Mouse (Mus musculus): ENCODE results near the gene Gm10840. TPM values are rescaled to one million over a fixed set of nuclear protein-coding genes. Genes with fewer than 3 reads are reported as not detected.

Gm10840 gene
- total and polyA plus RNA-seq, 2 experiments from 2014 or later: not detected

GRCm38 (mm10) chr11:106180449-106180801, 19.8 kb downstream of the Gm10840 start:
- Histone ChIP-seq H3K4me2 (ENCODE audit: low read depth, low read length) (no peak overlapping the region), H3K36me3 (replicated peaks; ENCODE audit: control insufficient read depth, insufficient read depth, low read length) (0 out of 2 replicates have a peak, but pooled peaks cover 5% of the 10 kb centered on the region), H3K9ac (replicated peaks; ENCODE audit: low read depth, low read length) (no peak overlapping the region), H3K4me1 (ENCODE audit: control insufficient read depth, insufficient read depth) (no peaks in the 10 kb centered on the region), H3K27ac (ENCODE audit: low read depth) (no peak overlapping the region), H3K9me3 (replicated peaks; ENCODE audit: control insufficient read depth, low read length) (no peaks in the 10 kb centered on the region), H3K4me3 (ENCODE audit: low read depth, low read length) (no peak overlapping the region), H3K27me3 (ENCODE audit: control insufficient read depth, insufficient read depth, low read length) (no peaks in the 10 kb centered on the region)
- ATAC-seq (ENCODE audit: insufficient read depth, low read depth) (no peak), DNase-seq (ENCODE audit: low spot score) (no peak)
- WGBS: 90% methylated on average over 2 of the region's 2 CpGs
- TF ChIP-seq EP300 (IDR thresholded peaks at IDR 0.05; ENCODE audit: low read depth) (no peak), CTCF (IDR thresholded peaks at IDR 0.05; ENCODE audit: low read depth) (no peak)

GRCm38 (mm10) chr11:106187326-106187725, 26.7 kb downstream of the Gm10840 start:
- H3K27me3 ChIP-seq (ENCODE audit: control insufficient read depth, insufficient read depth, low read length): no peaks in the 10 kb centered on the region
- peaks cover under 1% of the 10 kb centered on the region; the same call in 1 of the 2 replicates for H3K4me1 ChIP-seq (ENCODE audit: control insufficient read depth, insufficient read depth)
- H3K4me2 ChIP-seq (ENCODE audit: low read depth, low read length): no peak overlapping the region
- DNase-seq (ENCODE audit: low spot score): no peak
- H3K4me3 ChIP-seq (ENCODE audit: low read depth, low read length): no peak overlapping the region
- no peak overlapping the region for H3K9ac ChIP-seq (replicated peaks; ENCODE audit: low read depth, low read length)
- ATAC-seq (ENCODE audit: insufficient read depth, low read depth): no peak
- H3K27ac ChIP-seq (ENCODE audit: low read depth): no peak overlapping the region
- H3K36me3 ChIP-seq (replicated peaks; ENCODE audit: control insufficient read depth, insufficient read depth, low read length): peaks cover 12% of the 10 kb centered on the region
- TF ChIP-seq CTCF (IDR thresholded peaks at IDR 0.05; ENCODE audit: low read depth) (no peak), EP300 (IDR thresholded peaks at IDR 0.05; ENCODE audit: low read depth) (no peak)
- WGBS: 90% methylated on average over 4 of the region's 4 CpGs
- H3K9me3 ChIP-seq (replicated peaks; ENCODE audit: control insufficient read depth, low read length): no peaks in the 10 kb centered on the region

- H3K36me3 ChIP-seq (replicated peaks; ENCODE audit: control insufficient read depth, insufficient read depth, low read length): peaks cover 5% of the 10 kb centered on the region; the same call in 1 of the 2 replicates
- peaks cover 4% of the 10 kb centered on the region for H3K4me1 ChIP-seq (ENCODE audit: control insufficient read depth, insufficient read depth)
- no peak overlapping the region for H3K27ac ChIP-seq (ENCODE audit: low read depth)
- ATAC-seq (ENCODE audit: insufficient read depth, low read depth) (no peak), DNase-seq (ENCODE audit: low spot score) (no peak)
- no peak overlapping the region for H3K9ac ChIP-seq (replicated peaks; ENCODE audit: low read depth, low read length)
- no peaks in the 10 kb centered on the region for H3K9me3 ChIP-seq (replicated peaks; ENCODE audit: control insufficient read depth, low read length)
- H3K4me2 ChIP-seq (ENCODE audit: low read depth, low read length): no peak overlapping the region
- H3K27me3 ChIP-seq (ENCODE audit: control insufficient read depth, insufficient read depth, low read length): no peaks in the 10 kb centered on the region
- 91% methylated on average over 3 of the region's 3 CpGs for WGBS
- H3K4me3 ChIP-seq (ENCODE audit: low read depth, low read length): no peak overlapping the region
- TF ChIP-seq EP300 (IDR thresholded peaks at IDR 0.05; ENCODE audit: low read depth) (no peak), CTCF (IDR thresholded peaks at IDR 0.05; ENCODE audit: low read depth) (no peak)
These were observed 31.1 kb downstream of the Gm10840 start for GRCm38 (mm10) chr11:106191716-106192115.

DNA sequence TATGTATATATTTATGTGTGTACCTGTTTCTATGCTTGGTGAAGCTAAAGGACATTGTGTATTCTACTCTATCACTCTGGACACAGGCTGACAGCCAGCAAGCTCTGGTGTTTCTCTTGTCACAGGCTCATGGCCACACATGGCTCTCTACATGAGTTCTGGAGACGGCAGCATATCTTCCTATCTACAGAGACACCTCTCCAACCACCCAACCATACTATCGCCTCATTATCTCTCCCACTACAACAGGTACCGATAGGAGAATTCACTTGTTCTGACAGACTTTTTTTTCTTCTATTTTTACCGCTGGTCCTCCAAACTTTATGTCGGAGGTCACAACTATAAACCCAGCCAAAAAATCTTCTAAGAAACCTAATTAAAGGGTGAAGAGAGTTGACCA, 31.6 kb downstream of the Gm10840 start:
- no peak for ATAC-seq (ENCODE audit: insufficient read depth, low read depth)

DNA sequence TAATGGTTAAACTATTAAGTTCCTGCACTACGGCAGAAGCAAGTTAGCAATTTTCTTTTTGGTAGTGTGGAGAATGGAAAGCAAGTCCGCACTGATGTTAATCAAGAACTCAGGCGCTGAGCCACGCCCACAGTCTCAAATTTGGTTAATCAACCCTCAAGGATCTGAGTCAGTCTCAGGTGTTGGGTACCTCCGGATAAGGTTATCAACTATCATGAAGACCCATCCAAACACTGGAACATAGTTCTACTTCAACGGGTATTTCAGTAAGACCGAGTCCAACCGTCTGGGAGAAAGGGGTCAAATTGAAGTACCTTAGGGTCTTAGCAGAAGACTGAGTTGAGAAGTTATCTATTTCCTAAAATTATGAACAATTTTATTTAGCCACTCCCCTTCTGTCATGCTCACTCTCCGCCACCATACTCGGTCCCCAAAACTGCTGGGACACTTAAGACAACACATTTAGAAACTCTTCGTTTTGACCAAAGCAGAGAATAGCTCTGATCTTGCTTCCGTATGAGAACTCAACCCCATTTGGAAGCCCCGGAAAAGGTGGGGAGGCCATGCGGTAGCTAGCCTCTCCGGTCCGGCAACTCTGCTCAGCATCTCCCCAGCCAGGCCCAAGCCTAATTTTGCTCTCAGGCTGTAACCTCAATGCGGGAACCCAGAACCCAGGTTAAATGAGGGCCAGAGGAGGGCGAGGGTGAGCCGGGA, 32.2 kb downstream of the Gm10840 start:
- no peak for DNase-seq (ENCODE audit: low spot score)
- ATAC-seq (ENCODE audit: insufficient read depth, low read depth): peak; percentile 39

More for the DNA sequence above, 31.6 kb downstream of the Gm10840 start:
- no peak for DNase-seq (ENCODE audit: low spot score)
- 53% methylated on average over 5 of the region's 5 CpGs for WGBS
- Histone ChIP-seq H3K36me3 (replicated peaks; ENCODE audit: control insufficient read depth, insufficient read depth, low read length) (peaks cover 9% of the 10 kb centered on the region), H3K9ac (replicated peaks; ENCODE audit: low read depth, low read length) (no peak overlapping the region), H3K27me3 (ENCODE audit: control insufficient read depth, insufficient read depth, low read length) (no peaks in the 10 kb centered on the region), H3K27ac (ENCODE audit: low read depth) (no peak overlapping the region), H3K4me2 (ENCODE audit: low read depth, low read length) (peak overlapping the region; percentile 76; the same call in 1 of the 2 replicates), H3K9me3 (replicated peaks; ENCODE audit: control insufficient read depth, low read length) (no peaks in the 10 kb centered on the region), H3K4me3 (ENCODE audit: low read depth, low read length) (no peak overlapping the region), H3K4me1 (ENCODE audit: control insufficient read depth, insufficient read depth) (peaks cover 4% of the 10 kb centered on the region)
- TF ChIP-seq EP300 (IDR thresholded peaks at IDR 0.05; ENCODE audit: low read depth): no peak
- no peak for TF ChIP-seq CTCF (IDR thresholded peaks at IDR 0.05; ENCODE audit: low read depth)

More for the DNA sequence above, 32.2 kb downstream of the Gm10840 start:
- Histone ChIP-seq H3K4me3 (ENCODE audit: low read depth, low read length) (peak overlapping the region; percentile 73), H3K27ac (ENCODE audit: low read depth) (peak overlapping the region; percentile 78), H3K27me3 (ENCODE audit: control insufficient read depth, insufficient read depth, low read length) (no peaks in the 10 kb centered on the region), H3K4me1 (ENCODE audit: control insufficient read depth, insufficient read depth) (peaks cover 4% of the 10 kb centered on the region), H3K9me3 (replicated peaks; ENCODE audit: control insufficient read depth, low read length) (no peaks in the 10 kb centered on the region), H3K4me2 (ENCODE audit: low read depth, low read length) (peak overlapping the region; percentile 76), H3K9ac (replicated peaks; ENCODE audit: low read depth, low read length) (peak overlapping the region; percentile 69), H3K36me3 (replicated peaks; ENCODE audit: control insufficient read depth, insufficient read depth, low read length) (peaks cover 15% of the 10 kb centered on the region)
- TF ChIP-seq CTCF (IDR thresholded peaks at IDR 0.05; ENCODE audit: low read depth) (no peak), EP300 (IDR thresholded peaks at IDR 0.05; ENCODE audit: low read depth) (no peak)
- 10% methylated on average over 19 of the region's 19 CpGs for WGBS

Data from heart, postnatal 0 days (tissue).